Mouse (Mus musculus): ENCODE measurements around the gene Nthl1.

GRCm38 (mm10) chr17:24628646-24629045, 3.8 kb upstream of the Nthl1 start:
- TF ChIP-seq CTCF (IDR thresholded peaks at IDR 0.05; ENCODE audit: borderline replicate concordance, control insufficient read depth, extremely low read depth, insufficient read depth, low read length, poor library complexity) = peak; percentile 89; the same call in 1 of the 2 replicates
- TF ChIP-seq POLR2A (IDR thresholded peaks at IDR 0.05; ENCODE audit: control insufficient read depth, extremely low read depth, insufficient read depth, low read length, poor library complexity) = no peak

All from thymus, adult 2 months (tissue).